Mouse (Mus musculus): ENCODE measurements at regions not wholly inside any gene's neighbourhood (a gene's known extent, or its start where the extent isn't known, plus 50 kb on each side); places are given as distances from the start of the nearest gene placed in this dataset.

DNA sequence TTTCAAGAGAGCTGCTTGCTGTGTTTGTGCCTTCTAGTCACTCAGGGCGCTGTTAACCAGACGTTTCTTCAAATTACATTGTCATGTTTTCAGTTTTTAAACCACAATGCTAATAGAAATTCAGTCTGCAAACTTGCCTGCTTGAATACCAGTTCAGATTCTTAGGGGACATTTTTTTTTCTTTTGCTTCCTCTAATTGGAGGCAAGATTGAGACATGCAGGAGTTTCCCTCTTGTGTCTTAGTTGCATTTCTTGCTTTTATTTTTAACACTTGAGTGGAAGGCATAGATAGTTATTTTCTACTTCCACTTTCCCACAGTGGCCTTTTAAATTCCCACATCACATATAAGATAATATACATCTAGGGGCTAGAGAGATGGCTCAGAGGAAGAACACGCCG, 246.8 kb downstream of the Grpr start:
- DNase-seq, result no peak

DNA sequence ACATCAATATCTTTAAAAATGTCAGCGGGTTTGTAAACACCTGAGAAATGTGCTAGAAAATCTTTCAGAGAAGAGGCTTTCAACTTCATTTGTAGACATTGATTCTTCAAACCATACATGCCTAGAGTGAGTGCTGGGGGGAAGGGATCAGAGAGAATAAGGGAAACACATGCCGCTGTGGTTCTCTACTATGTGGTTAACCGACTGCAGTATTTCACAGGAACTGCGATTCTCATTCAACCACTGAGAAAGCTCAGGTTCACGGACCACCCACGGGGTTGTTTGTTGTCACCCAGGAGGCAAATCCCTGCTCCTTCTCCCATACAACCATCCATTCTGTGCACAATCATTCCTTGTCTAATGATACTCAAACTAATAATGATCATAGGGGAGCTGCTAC, 248.4 kb downstream of the Grpr start:
- DNase-seq, result no peak

DNA sequence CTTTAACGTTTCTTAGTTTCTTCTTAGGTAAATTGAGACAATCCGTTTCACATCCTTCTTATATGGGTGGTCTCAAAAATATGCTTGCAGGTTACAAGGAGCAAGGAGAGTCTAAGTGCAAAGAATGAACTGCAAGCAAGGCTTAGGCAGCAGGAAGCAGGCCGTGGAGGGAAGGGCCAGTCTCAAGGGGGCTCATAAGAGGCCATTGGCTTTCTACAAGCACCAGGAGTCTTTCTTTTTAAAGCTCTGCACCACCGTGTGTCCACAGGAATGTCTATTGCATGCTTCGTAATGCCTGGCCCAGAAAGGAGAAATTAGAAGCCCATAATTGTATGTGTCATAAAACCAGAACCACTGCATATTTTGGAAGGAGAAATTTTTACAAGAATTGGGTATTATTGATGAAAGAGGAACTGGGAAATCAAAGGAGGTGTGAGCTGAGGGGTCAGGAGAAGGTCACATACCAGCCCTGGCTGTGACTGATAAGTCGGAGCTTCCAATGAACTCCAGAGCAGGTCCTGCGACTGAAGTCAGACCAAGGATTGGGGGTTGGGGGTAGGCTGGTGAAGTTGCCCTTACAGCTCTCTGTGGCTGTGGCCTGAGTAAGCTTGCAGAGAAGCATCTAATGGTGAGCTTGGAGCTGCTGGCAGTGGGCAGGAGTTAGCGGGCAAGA, 252.4 kb downstream of the Grpr start:
- no peak for DNase-seq

DNA sequence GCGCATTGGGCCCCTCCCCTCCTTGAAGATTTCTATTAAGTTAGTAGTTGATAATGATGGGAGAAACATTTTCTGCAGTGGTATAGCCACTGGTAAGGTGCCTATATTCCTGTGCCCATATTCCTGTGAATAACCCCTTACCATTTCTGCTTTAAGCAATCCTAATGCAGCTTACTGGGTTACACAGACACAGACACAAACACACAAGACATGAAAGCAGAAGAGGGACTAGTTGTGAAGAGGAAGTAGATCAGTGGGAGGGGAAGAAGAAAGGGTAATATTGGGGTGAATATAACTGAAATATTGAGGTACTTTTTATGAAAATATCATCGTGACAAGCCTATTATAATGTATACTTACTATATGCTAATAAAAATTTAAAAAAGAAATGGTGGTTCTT, 288.2 kb downstream of the Grpr start:
- no peak for DNase-seq

DNA sequence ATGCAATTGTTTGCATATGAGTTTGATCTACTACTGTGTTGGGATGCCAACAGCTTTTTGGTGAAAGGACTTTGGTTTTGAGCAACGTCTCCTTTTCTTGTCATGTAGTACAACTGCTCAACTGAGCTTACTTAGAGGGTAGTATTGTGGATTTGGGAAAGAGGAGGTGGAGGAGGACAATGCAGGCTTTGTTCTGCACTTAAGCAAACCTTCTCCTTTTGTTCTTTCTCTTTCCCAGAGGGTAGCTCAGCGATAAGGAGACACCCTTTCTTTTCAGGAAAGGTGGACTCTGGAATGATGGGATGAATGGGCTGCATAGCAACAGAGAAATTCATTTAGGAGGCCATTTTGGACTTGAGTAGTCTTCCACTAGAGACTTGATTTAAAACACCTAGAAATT, 288.6 kb upstream of the S100g start:
- DNase-seq, result no peak

DNA sequence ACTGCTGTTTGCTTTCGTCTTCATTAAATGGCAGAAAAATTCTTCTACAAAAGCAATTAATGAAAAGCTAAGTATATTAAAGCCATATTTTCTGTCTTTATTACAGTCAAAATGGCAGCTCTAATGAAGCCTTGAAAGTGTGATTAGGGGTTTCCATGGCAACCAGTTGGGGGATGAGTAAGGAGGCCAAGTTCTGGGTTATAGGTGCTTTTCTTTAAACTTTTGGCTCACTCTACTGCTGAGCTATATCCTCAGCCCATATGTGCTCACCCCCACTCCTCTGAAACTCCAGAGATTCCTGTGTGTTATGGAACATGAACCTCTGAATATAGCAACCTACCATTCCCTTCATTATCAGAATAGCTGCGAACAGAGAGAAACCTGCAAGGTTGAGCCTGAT, 240.9 kb upstream of the S100g start:
- DNase-seq, result no peak

DNA sequence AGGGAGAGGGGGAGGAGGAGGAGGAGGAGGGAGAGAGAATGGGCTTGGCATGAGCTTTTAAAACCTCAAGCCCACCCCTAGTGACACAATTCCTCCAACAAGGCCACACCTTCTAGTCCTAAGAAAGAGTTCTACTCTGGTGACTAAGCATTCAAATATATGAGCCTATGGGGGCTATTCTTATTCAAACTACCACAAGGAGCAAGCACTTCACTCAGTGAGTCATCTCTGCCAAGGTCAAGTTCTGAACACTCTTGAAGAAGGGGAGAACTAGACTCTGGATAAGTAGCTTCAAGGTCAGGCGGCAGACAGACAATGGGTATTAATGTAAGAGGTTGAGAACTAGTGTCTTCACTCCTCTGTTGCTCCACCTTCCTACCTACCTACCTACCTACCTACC, 239.0 kb upstream of the S100g start:
- DNase-seq, result no peak

DNA sequence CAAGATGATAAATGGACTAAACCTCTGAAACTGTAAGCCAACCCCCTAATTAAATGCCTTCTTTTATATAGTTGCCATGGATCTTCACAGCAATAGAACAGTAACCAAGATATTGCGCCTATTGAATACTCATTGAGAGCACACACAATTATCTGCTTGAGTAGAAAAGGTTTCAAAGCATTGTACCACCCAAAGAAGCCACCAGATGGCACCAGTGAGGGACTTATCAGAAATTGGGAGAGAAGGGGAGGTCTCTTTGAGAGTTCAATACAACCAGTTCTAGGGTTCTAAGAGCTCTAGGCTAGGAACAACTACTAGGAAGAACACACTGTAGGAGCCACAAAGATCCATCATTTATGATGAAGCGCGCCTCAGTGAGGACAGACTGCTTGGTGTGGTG, 217.2 kb upstream of the S100g start:
- DNase-seq, result peak; percentile 1

DNA sequence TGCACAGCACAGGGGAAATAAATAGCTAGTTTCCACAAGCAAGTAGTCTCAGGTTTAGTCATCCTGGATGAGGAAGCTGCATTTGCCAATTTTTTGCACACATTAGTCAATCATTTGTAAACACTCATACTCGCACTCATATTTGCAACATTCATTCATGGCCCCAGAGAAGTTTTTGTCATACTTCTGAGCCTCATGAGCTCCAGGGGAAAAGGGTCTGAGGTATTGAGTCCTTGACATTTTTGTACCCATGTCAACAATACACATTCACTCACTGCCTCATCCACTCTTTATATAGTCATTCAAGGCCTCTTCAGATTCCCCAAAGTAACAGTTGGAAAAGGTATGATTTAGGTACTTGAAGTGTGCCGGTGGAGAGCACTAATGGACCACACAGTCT, 200.4 kb upstream of the S100g start:
- no peak for DNase-seq

DNA sequence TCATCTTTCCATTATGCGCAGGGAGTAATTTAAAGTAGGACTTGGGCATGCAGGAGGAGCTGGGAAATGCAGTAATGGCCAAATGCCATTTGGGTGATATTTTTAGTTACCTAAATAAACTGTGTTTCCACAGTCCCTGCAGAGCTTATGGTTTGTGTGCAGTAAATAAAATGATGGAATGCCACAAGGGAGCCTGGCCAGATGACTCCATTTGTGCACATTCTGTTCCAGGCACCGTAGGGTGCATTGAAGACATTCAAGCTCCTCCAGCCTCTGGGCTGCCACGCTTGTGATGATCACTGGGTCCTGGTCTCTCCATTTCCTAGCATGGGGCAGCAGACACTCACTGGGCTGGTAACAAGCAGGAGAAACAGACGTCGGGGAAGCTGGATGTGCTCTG, 190.9 kb upstream of the S100g start:
- DNase-seq, result no peak

DNA sequence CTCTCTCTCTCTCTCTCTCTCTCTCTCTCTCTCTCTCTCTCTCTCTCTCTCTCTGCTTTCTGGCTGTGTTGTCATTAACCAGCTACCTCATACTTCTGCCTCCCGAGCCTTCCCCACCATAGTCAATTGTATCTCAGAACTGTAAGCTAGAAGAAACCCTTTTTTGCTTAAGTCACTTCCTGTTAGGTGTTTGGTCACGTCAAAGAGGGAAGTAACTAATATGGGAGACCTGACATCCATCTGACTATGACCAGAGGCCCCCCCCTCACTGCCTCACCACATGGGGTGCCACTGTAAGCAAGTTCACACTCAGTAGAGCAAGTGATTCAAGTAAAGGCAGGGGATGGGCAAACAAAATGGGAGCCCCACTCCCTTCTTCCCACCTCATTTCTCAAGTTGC, 187.6 kb upstream of the S100g start:
- DNase-seq, result no peak

DNA sequence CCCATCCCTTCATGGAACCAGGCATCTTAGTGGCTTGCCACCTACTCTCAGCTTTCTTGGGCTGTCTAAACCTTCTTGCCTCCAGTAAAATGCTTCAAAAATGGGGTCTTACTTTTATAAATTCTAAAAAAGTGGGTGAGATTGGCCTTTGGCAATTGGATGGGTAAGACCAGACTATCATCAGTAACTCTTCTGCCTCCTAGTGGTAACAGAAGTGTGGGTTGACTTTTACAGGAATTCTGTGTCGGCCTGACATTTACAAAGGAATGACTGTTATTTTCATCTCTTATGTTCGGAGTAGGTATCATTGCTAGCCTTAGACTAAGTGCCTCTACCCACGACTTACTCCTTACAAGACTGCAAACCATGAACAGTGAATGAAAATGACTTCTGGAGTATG, 180.1 kb upstream of the S100g start:
- no peak for DNase-seq

DNA sequence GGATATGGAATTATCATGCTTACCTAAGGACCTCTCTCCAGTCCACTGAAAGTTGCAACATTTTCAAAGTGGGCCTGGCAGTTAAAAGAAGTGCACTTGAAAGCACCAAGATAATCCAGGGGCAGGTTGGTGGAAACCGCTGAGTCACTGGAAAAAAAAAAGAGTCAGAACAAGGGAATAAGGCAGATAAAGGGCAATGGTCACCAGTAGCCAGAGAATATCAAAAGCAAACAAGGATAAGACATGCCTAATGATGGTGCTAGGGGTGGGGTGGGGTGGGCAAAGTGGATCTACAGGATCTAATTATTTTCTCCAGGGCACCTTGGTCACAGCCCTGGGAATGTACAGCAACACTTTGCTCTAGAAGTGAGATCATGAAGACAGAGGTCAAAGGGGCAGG, 175.1 kb upstream of the S100g start:
- DNase-seq, result no peak

DNA sequence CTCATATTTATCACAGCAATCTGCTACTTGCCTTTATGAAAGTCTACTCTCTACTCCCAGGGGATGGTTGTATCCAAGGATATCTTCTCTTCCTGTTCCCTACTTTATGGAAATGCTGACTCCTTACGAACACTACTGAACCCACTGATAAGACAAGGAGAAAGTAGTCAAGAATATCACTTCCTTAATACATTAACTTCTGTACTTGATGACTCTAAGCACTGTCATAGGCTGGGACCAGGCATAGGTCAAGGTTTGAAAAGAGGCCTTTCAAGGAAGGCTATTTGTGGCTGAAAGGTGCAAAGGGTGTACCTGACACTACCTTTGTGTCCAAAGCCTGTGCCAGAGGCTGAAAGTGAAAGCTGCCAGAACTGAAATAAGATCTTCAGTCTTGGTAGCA, 164.2 kb upstream of the S100g start:
- no peak for DNase-seq

DNA sequence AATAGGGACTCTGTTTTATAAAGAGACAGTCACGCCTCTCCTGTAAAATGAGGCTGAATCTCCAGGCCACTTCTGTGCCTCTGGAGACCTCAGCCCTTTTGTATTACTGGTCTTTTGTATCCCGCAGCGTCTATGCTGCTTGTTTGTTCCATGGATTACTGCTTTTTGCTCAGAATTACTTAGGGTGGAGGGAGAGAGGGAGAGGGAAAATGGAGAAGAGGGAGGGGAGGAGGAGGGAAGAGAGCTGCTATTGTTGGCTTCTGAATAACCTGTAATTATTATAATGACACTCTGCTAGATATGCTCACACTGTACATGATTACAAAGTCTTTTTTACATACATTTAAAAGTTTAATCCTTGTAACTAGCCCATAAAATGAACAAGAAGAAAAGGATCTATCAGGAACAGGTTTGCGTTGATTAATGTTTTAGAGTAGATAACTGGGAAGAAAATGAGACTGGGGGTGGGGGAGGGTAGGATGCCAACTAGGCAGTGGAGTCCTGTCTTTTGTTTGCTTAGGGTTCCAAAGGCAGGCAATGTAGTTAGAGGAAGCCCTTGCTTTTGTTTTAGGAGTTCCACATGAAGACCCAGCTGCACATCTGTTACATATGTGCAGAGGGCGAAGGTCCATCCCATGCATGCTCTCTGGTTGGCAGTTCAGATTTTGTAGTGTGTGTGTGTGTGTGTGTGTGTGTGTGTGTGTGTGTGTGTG, 153.4 kb upstream of the S100g start:
- no peak for DNase-seq

DNA sequence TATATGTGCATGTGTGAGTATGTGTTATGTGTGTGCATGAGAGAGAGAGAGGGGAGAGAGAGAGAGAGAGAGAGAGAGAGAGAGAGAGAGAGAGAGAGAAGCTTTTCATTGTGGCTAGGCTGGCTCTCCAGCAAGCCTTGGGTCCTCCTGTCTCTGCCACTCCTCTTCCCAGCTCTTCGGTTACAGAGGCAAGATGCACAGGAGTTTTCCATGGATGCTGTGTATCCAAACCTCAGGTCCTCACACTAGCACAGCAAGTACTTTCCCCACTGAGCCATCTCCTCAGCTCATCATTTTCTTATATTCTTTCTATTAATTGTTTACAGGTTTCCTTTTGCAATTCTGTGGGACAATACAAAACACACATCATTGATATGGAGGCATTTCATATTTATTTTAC, 152.8 kb upstream of the S100g start:
- DNase-seq, result no peak

DNA sequence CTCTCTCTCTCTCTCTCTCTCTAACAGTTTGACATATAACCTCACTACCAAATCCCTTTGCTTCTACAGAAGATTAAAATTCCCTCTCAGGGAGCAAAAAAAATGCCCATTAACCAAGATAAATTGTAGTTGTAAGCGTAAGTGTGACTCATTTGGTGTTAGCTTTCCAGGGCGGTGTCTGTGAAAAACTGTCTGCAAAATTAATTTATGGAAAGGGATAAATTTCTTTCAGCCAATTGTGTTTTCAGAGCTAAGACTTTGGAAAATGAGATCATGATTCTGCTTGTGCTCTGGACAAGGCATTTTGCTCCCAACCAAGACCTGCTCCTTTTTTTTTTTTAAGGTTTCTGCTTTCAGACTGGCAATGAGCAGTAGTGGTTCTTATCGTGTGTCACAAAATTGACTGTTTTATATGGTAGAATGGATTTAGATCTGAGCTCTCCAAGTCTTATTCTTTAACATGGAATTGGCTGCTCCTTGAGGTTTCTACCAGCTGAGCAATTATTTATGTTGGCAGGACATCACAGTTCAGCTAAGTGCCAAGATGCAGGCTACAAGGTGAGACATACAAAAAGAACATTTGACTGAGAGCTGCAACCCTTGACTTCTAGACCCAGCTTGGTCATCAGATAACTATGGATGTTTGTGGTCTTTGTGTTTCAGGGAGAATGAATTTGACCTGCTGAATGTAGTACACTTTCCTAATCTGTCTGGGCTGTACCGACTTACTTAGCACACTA, 130.8 kb upstream of the S100g start:
- DNase-seq, result no peak

Data from thymus, postnatal 25 days (tissue).